Comparison of ENCODE assay signal across 18 mouse cellular contexts in the genomic region with DNA sequence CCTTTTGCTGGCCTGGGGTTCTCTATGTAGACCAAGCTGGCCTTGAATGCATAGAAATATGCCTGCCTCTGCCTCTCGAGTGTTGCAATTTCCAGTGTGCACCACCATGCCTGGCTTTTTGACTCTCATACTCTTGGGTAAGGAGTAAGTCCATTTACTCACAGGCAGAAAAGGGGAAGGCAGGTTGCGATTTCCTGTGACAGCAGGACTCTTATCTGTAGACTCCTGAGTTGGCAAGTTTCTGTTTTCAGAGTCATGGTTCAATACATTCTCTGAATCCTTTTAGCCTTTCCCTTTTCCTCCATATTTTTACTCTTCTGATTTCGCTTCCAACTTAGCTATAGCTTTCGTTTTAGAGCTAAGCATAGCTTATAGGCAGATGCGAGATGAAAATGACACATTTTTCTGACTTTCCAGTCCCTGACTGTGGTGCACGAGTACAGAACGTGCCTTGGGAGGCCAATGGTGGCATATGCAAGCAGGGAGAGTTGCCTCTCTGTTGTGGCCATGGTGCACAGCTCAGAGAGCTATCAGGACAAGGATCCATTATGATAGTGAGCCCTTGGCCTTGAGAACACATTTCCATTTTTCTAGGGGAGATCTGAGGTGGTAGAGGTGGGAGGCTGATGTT. TPM values are rescaled to one million over a fixed set of nuclear protein-coding genes. Genes with fewer than 3 reads are reported as not detected.
A peak's percentile ranks its signal among the peaks of the same experiment; 100 is the strongest.
DNase-seq lines count a peak whose midpoint lies in the region; ATAC-seq and TF ChIP-seq lines count a peak whose summit lies in the region.
"Had no signal": no experiment of that assay in that cellular context is flagged by ENCODE, and none has a peak within 500 bp of the region (broad histone marks: within the 10 kb centered on the region; RNA-seq: fewer than 3 reads in every experiment).

No protein-coding gene starts in this region.

- no peak for ATAC-seq in heart, embryonic 12.5 days (ENCODE audit: insufficient number of reproducible peaks, low FRiP score)
- no peak for ATAC-seq in liver, embryonic 14.5 days (ENCODE audit: insufficient read depth)
- ATAC-seq: forebrain, embryonic 14.5 days had no signal

- H3K27me3 ChIP-seq in heart, embryonic 12.5 days (replicated peaks) = no peaks in the 10 kb centered on the region
- H3K27me3 ChIP-seq in liver, embryonic 14.5 days (ENCODE audit: control insufficient read depth, insufficient read depth, low read length) = no peaks in the 10 kb centered on the region
- H3K27me3 ChIP-seq: embryonic facial prominence, embryonic 12.5 days; hindbrain, embryonic 12.5 days had no signal

- no peaks in the 10 kb centered on the region for H3K36me3 ChIP-seq in heart, embryonic 12.5 days
- H3K36me3 ChIP-seq in liver, embryonic 14.5 days (replicated peaks; ENCODE audit: control insufficient read depth, insufficient read depth, low read depth) = no peaks in the 10 kb centered on the region
- H3K36me3 ChIP-seq: embryonic facial prominence, embryonic 12.5 days; hindbrain, embryonic 12.5 days had no signal

- intact Hi-C loops in heart, postnatal 14 days (cut with DNase I) = no loop called here

- H3K4me2 ChIP-seq in heart, embryonic 12.5 days = no peak overlapping the region
- peak overlapping the region; percentile 72 for H3K4me2 ChIP-seq in liver, embryonic 14.5 days (ENCODE audit: low read depth)
- H3K4me2 ChIP-seq: embryonic facial prominence, embryonic 12.5 days; hindbrain, embryonic 12.5 days had no signal

- H3K4me3 ChIP-seq in heart, embryonic 12.5 days = no peak overlapping the region
- peak overlapping the region in 1 of 2 experiments; percentile 22; a peak in 1 of 4 replicates for H3K4me3 ChIP-seq in liver, embryonic 14.5 days (ENCODE audit: insufficient read depth in 1 of 2, low read depth in 2 of 2, low read length in 2 of 2)
- H3K4me3 ChIP-seq: embryonic facial prominence, embryonic 12.5 days; hindbrain, embryonic 12.5 days; layer of hippocampus, adult 2 months had no signal

- WGBS in heart, embryonic 12.5 days = 73% methylated on average over 7 of the region's 7 CpGs
- WGBS in liver, embryonic 14.5 days (ENCODE audit: insufficient replicate concordance) = 31% methylated on average over 7 of the region's 7 CpGs

- H3K9ac ChIP-seq in heart, embryonic 12.5 days = no peak overlapping the region
- peak overlapping the region; percentile 68 for H3K9ac ChIP-seq in liver, embryonic 14.5 days (replicated peaks)
- H3K9ac ChIP-seq: embryonic facial prominence, embryonic 12.5 days; hindbrain, embryonic 12.5 days had no signal

- H3K9me3 ChIP-seq in heart, embryonic 12.5 days (replicated peaks) = no peaks in the 10 kb centered on the region
- no peaks in the 10 kb centered on the region for H3K9me3 ChIP-seq in liver, embryonic 14.5 days (ENCODE audit: control insufficient read depth, low read length)
- H3K9me3 ChIP-seq: embryonic facial prominence, embryonic 12.5 days; hindbrain, embryonic 12.5 days had no signal

- TF ChIP-seq EP300 in liver, embryonic 14.5 days (IDR thresholded peaks at IDR 0.05; ENCODE audit: low read depth) = peak; percentile 47; the same call in 1 of the 2 replicates

- TF ChIP-seq CTCF in liver, embryonic 14.5 days (IDR thresholded peaks at IDR 0.05; ENCODE audit: low read depth) = no peak

- peak overlapping the region; percentile 52 for H3K27ac ChIP-seq in heart, embryonic 12.5 days (ENCODE audit: poor library complexity, severe bottlenecking)
- peak overlapping the region; percentile 98 for H3K27ac ChIP-seq in liver, embryonic 14.5 days
- H3K27ac ChIP-seq: embryonic facial prominence, embryonic 12.5 days; hindbrain, embryonic 12.5 days; layer of hippocampus, adult 2 months had no signal

- peaks cover 14% of the 10 kb centered on the region for H3K4me1 ChIP-seq in heart, embryonic 12.5 days (replicated peaks)
- peaks cover 36 to 37% of the 10 kb centered on the region in 2 experiments for H3K4me1 ChIP-seq in liver, embryonic 14.5 days (replicated peaks; ENCODE audit: control insufficient read depth in 2 of 2, insufficient read depth in 2 of 2, low read length in 1 of 2)

- DNase-seq in heart, postnatal 14 days = no peak
- DNase-seq in c-Kit-positive CD71-positive TER-119-positive erythroid progenitor cells, embryonic 14.5 days (ENCODE audit: low spot score) = peak; percentile 64
- DNase-seq in liver, embryonic 14.5 days (ENCODE audit: low read depth in 3 of 3, low spot score in 3 of 3) = peak; percentile 65 to 72 (median 68)
- peak; percentile 43 to 51 for DNase-seq in spleen, postnatal 10 days (ENCODE audit: low spot score in 2 of 2)
- no peak for DNase-seq in urinary bladder, postnatal 25 days (ENCODE audit: low spot score)
- no peak for DNase-seq in ovary, postnatal 10 days (ENCODE audit: low spot score)
- no peak for DNase-seq in left cerebral cortex, adult 8-10 months (ENCODE audit: low spot score in 2 of 2)
- DNase-seq: adrenal gland, postnatal 14 days; cerebellum, adult 2 months; gastrocnemius, postnatal 36 days; kidney, adult 18-20 months; lung, postnatal 4 days; thymus, postnatal 4 days had no signal

RNA-seq across cellular contexts. Expression of gene Herc1, which starts 2.7 kb away (rescaled TPM):
- 26.5 TPM in 2 replicates for polyA plus RNA-seq in heart, embryonic 12.5 days (2016; fragmentation: Nextera tagmentation; extraction: Ambion mirVana)
- 10 to 100 TPM; 44.1 to 48.3 TPM for total RNA-seq in heart, postnatal 14 days (2021)
- 18.8 and 23.9 TPM in 2 replicates for polyA plus RNA-seq in liver, embryonic 14.5 days (2012; rRNA removed)
- polyA plus RNA-seq in liver, embryonic 14.5 days (2014; fragmentation: Nextera tagmentation; extraction: Ambion mirVana) = 25.0 and 25.7 TPM in 2 replicates
- 100 to 1,000 TPM; 106 to 127 (median 112) TPM for total RNA-seq in left cerebral cortex, adult 8-10 months (2022)

Comparison
In these comparisons a context has a peak if more than half of its experiments do, and no peak if none do; other contexts are left out.
1. DNase-seq: peak in c-Kit-positive CD71-positive TER-119-positive erythroid progenitor cells, embryonic 14.5 days (single experiment), liver, embryonic 14.5 days (3 of 3) and spleen, postnatal 10 days (2 of 2); none in heart, postnatal 14 days (0 of 2), urinary bladder, postnatal 25 days (single experiment), ovary, postnatal 10 days (single experiment) and left cerebral cortex, adult 8-10 months (0 of 2).